Mouse (Mus musculus) embryonic facial prominence, embryonic 13.5 days (tissue): ENCODE measurements at regions not wholly inside any gene's neighbourhood (a gene's known extent, or its start where the extent isn't known, plus 50 kb on each side); places are given as distances from the start of the nearest gene placed in this dataset.

ENCODE experiments used
- ATAC-seq: fragments of 200-750 bp; cut with Nextera tagmentation; 2 replicates; pipeline ENCODE4 v1.8.0; 2017; ENCODE audit warnings: low read depth; ENCODE audit not compliant: insufficient number of reproducible peaks, insufficient read depth, low FRiP score, low TSS enrichment
- H3K27ac ChIP-seq: fragments of 300-500 bp; sonication (generic); 2 replicates; pipeline ENCODE4 v1.5.1; 2015; ENCODE audit warnings: moderate library complexity, mild to moderate bottlenecking, inconsistent platforms
- H3K27me3 ChIP-seq: fragments of 300-500 bp; sonication (generic); 2 replicates; pipeline ENCODE4 v1.6.1; 2015; ENCODE audit warnings: mild to moderate bottlenecking, inconsistent platforms
- H3K36me3 ChIP-seq: fragments of 300-500 bp; sonication (generic); 2 replicates; pipeline ENCODE4 v1.6.1; 2015; ENCODE audit warnings: mild to moderate bottlenecking, inconsistent platforms
- H3K4me1 ChIP-seq: fragments of 300-500 bp; sonication (generic); 2 replicates; pipeline ENCODE4 v1.6.1; 2015; ENCODE audit warnings: inconsistent platforms
- H3K4me2 ChIP-seq: fragments of 300-500 bp; sonication (generic); 2 replicates; pipeline ENCODE4 v1.6.1; 2015; ENCODE audit warnings: moderate library complexity, mild to moderate bottlenecking, inconsistent platforms
- H3K4me3 ChIP-seq: fragments of 300-500 bp; sonication (generic); 2 replicates; pipeline ENCODE4 v1.5.1; 2015; ENCODE audit warnings: mild to moderate bottlenecking, inconsistent platforms
- H3K9ac ChIP-seq: fragments of 300-500 bp; sonication (generic); 2 replicates; pipeline ENCODE4 v1.6.1; 2015; ENCODE audit warnings: mild to moderate bottlenecking, inconsistent platforms
- H3K9me3 ChIP-seq: fragments of 300-500 bp; sonication (generic); 2 replicates; pipeline ENCODE4 v1.6.1; 2016; ENCODE audit warnings: inconsistent platforms
- WGBS: fragments of 180-500 bp; shearing (Covaris S2); methylation state at CpG from one replicate; pipeline ENCODE4 v1.1.7; 2015; ENCODE audit warnings: mixed read lengths; 5-methylcytosine and 5-hydroxymethylcytosine counted together

DNA sequence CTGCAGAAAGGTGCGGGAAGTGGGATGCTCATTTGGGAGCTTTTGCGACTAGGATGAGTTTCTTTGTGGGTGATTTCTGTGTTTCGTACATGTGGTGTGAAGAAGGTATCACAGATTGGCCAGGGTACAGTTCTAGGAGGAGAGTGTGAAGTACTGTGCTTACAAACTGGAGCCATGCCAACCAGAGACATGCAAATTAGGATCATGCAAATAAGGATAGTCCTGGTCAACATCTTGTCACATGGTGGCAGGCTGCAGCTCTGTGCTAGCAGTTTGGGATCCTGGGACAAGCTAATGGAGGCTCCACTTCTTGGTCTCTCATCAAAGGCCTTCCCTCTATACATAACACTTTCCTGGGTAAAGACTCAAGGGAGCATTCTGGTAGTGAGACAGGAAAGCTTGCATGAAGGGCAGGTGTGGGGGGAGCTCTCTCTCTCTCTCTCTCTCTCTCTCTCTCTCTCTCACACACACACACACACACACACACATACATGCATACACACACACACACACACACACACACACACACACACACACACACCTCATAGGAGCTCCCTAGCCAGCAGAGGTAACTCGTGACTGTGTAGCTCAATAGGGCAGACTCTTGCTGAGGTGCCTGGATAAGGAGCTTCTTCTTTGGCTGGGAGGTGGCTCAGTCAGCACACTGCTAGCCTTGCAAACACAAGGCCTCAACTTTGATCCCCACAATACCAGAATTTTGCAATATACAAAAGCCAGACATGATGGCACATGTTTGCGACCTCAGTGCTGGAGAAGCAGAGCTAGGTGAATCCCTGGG is 177.1 kb upstream of the Ctnnb1 start:
- 81% methylated on average over 5 of the region's 5 CpGs for WGBS
- peaks cover 4% of the 10 kb centered on the region; the same call in 1 of the 2 replicates for H3K4me1 ChIP-seq
- no peak overlapping the region for H3K4me2 ChIP-seq
- no peaks in the 10 kb centered on the region for H3K36me3 ChIP-seq
- ATAC-seq, result no peak
- no peaks in the 10 kb centered on the region for H3K9me3 ChIP-seq
- no peak overlapping the region for H3K27ac ChIP-seq
- no peak overlapping the region for H3K4me3 ChIP-seq
- no peaks in the 10 kb centered on the region for H3K27me3 ChIP-seq
- no peak overlapping the region for H3K9ac ChIP-seq

GRCm38 (mm10) chr9:120754151-120754550 is 174.9 kb upstream of the Ctnnb1 start:
- Histone ChIP-seq H3K36me3 (no peaks in the 10 kb centered on the region), H3K4me2 (no peak overlapping the region), H3K4me3 (no peak overlapping the region), H3K4me1 (peaks cover 4% of the 10 kb centered on the region; the same call in 1 of the 2 replicates), H3K27ac (no peak overlapping the region), H3K27me3 (no peaks in the 10 kb centered on the region), H3K9ac (no peak overlapping the region), H3K9me3 (no peaks in the 10 kb centered on the region)
- ATAC-seq, result no peak

- 79% methylated on average over 7 of the region's 7 CpGs for WGBS
Measured at GRCm38 (mm10) chr9:120755486-120755885, 173.5 kb upstream of the Ctnnb1 start.

GRCm38 (mm10) chr9:120758003-120758402 is 171.0 kb upstream of the Ctnnb1 start:
- no peaks in the 10 kb centered on the region for H3K27me3 ChIP-seq
- H3K9ac ChIP-seq, result no peak overlapping the region
- no peak overlapping the region for H3K4me2 ChIP-seq
- 77% methylated on average over 3 of the region's 3 CpGs for WGBS
- H3K4me3 ChIP-seq, result no peak overlapping the region
- H3K36me3 ChIP-seq, result no peaks in the 10 kb centered on the region
- H3K9me3 ChIP-seq, result no peaks in the 10 kb centered on the region
- ATAC-seq, result no peak
- H3K27ac ChIP-seq, result no peak overlapping the region
- 0 out of 2 replicates have a peak, but pooled peaks cover 7% of the 10 kb centered on the region for H3K4me1 ChIP-seq

More at GRCm38 (mm10) chr9:120755486-120755885, 173.5 kb upstream of the Ctnnb1 start:
- H3K27me3 ChIP-seq, result no peaks in the 10 kb centered on the region
- no peak overlapping the region for H3K4me2 ChIP-seq
- H3K4me3 ChIP-seq, result no peak overlapping the region
- no peak for ATAC-seq
- H3K4me1 ChIP-seq, result peaks cover 12% of the 10 kb centered on the region; the same call in 1 of the 2 replicates
- H3K36me3 ChIP-seq, result no peaks in the 10 kb centered on the region
- no peaks in the 10 kb centered on the region for H3K9me3 ChIP-seq
- H3K27ac ChIP-seq, result no peak overlapping the region
- H3K9ac ChIP-seq, result no peak overlapping the region

GRCm38 (mm10) chr9:120758632-120759031 is 170.4 kb upstream of the Ctnnb1 start:
- no peak overlapping the region for H3K4me2 ChIP-seq
- H3K4me3 ChIP-seq, result no peak overlapping the region
- ATAC-seq, result no peak
- H3K9me3 ChIP-seq, result no peaks in the 10 kb centered on the region
- H3K36me3 ChIP-seq, result no peaks in the 10 kb centered on the region
- no peak overlapping the region for H3K9ac ChIP-seq
- 0 out of 2 replicates have a peak, but pooled peaks cover 7% of the 10 kb centered on the region for H3K4me1 ChIP-seq
- H3K27ac ChIP-seq, result no peak overlapping the region
- 46% methylated on average over 1 of the region's 1 CpGs for WGBS
- H3K27me3 ChIP-seq, result no peaks in the 10 kb centered on the region

DNA sequence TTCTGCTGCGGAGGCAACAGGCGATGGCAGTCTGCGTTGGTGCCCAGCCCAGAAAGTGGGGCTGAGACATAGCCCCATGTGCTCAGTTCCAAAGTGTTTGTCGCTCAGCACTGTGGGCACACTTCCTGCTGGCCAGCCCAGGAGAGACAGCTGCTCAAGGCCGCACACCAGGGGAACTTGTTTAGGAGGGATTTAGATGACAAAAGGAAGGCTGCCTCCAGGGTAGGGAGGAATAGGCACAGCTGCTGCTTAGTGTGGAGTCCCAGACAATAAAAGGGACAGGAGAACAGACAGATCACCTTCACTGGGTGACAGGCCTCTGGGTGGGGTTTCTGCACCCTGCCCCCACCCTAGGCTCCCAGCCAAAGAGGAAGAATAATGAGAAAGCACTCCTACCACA is 169.2 kb upstream of the Ctnnb1 start:
- no peak overlapping the region for H3K4me2 ChIP-seq
- no peaks in the 10 kb centered on the region for H3K27me3 ChIP-seq
- no peaks in the 10 kb centered on the region for H3K36me3 ChIP-seq
- H3K9me3 ChIP-seq, result no peaks in the 10 kb centered on the region
- H3K4me1 ChIP-seq, result 0 out of 2 replicates have a peak, but pooled peaks cover 7% of the 10 kb centered on the region
- H3K27ac ChIP-seq, result peak overlapping the region; percentile 13; the same call in 1 of the 2 replicates
- ATAC-seq, result peak; percentile 43; the same call in 1 of the 2 replicates
- 56% methylated on average over 5 of the region's 5 CpGs for WGBS
- H3K9ac ChIP-seq, result no peak overlapping the region
- H3K4me3 ChIP-seq, result no peak overlapping the region

DNA sequence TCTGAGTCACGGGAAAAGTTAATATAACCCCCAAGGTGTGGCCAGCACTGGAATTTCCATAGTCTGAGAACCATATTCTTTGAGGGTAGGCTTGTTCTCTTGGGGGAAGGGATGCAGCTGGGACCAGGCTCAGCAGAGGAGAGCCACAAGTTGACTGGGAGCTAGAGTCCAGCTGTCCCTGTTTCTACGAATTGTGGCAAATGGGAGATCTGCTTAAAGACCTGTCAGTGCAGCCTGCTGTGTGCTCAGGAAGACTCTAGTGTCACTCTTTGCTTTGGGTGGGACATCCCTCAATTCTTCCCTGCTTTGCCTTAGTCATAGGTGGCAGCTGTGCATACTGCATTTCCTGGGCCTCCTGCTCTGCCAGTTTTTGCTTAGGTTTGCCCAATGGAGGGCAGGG is 165.2 kb upstream of the Ctnnb1 start:
- Histone ChIP-seq H3K36me3 (no peaks in the 10 kb centered on the region), H3K4me3 (no peak overlapping the region), H3K27me3 (no peaks in the 10 kb centered on the region), H3K4me2 (no peak overlapping the region), H3K9ac (no peak overlapping the region), H3K27ac (no peak overlapping the region), H3K9me3 (no peaks in the 10 kb centered on the region), H3K4me1 (peaks cover 10% of the 10 kb centered on the region)
- 71% methylated on average over 2 of the region's 2 CpGs for WGBS
- no peak for ATAC-seq

DNA sequence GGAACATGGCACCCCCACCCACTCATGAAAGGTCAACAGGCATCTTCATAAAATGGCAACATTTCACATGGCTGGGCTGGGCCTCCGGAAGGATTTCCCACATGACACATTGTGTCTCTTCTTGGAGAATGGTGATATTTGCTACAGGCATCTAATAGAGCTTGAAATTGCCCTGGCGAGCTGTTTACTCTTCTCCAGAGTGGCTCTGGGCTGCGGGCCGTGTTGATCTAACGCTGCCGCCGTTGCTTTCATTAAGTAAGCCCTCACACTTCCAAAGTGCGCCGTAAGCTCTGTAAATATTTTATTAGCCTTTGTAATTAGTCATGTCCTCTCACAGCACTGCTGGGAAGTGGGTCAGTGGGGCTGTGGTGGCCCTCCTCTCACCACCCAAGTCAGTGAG is 164.4 kb upstream of the Ctnnb1 start:
- H3K4me2 ChIP-seq, result no peak overlapping the region
- WGBS, result 86% methylated on average over 9 of the region's 9 CpGs
- no peak overlapping the region for H3K27ac ChIP-seq
- no peaks in the 10 kb centered on the region for H3K9me3 ChIP-seq
- H3K4me3 ChIP-seq, result no peak overlapping the region
- no peaks in the 10 kb centered on the region for H3K36me3 ChIP-seq
- H3K4me1 ChIP-seq, result peaks cover 17% of the 10 kb centered on the region
- ATAC-seq, result no peak
- no peaks in the 10 kb centered on the region for H3K27me3 ChIP-seq
- no peak overlapping the region for H3K9ac ChIP-seq

DNA sequence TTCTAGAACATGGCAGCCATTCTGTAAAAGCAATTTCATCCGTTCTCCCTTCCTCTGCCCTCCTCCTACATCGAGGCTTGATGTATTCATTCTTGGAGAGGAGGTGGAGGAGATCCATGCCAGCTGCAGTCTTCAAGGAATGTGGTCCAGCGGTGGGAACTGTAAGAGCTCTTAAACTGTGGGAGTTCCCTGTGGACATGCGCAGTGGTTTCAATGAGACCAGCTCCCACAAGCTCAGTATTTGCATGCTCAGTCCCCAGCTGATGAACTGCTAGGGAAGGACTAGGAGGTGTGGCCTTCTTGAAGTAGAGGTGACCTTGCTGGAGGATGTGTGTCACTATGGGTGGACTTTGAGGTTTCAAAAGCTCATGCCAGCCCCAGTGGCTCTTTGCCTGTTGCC is 163.7 kb upstream of the Ctnnb1 start:
- WGBS, result 86% methylated on average over 4 of the region's 4 CpGs

GRCm38 (mm10) chr9:120766881-120767280 is 162.1 kb upstream of the Ctnnb1 start:
- Histone ChIP-seq H3K4me1 (peaks cover 29% of the 10 kb centered on the region), H3K4me3 (no peak overlapping the region), H3K27ac (no peak overlapping the region), H3K9me3 (no peaks in the 10 kb centered on the region), H3K9ac (no peak overlapping the region), H3K36me3 (no peaks in the 10 kb centered on the region), H3K27me3 (no peaks in the 10 kb centered on the region), H3K4me2 (no peak overlapping the region)
- no peak for ATAC-seq
- 88% methylated on average over 2 of the region's 2 CpGs for WGBS

More for the DNA sequence above, 163.7 kb upstream of the Ctnnb1 start:
- H3K27me3 ChIP-seq, result no peaks in the 10 kb centered on the region
- no peak overlapping the region for H3K9ac ChIP-seq
- H3K4me1 ChIP-seq, result peaks cover 17% of the 10 kb centered on the region
- no peaks in the 10 kb centered on the region for H3K9me3 ChIP-seq
- H3K36me3 ChIP-seq, result no peaks in the 10 kb centered on the region
- H3K4me2 ChIP-seq, result no peak overlapping the region
- ATAC-seq, result no peak
- H3K4me3 ChIP-seq, result no peak overlapping the region
- H3K27ac ChIP-seq, result no peak overlapping the region

GRCm38 (mm10) chr9:120767396-120767795 is 161.6 kb upstream of the Ctnnb1 start:
- H3K4me3 ChIP-seq, result no peak overlapping the region
- no peaks in the 10 kb centered on the region for H3K36me3 ChIP-seq
- H3K27me3 ChIP-seq, result no peaks in the 10 kb centered on the region
- ATAC-seq, result no peak
- H3K9ac ChIP-seq, result no peak overlapping the region
- WGBS, result 87% methylated on average over 4 of the region's 4 CpGs
- H3K27ac ChIP-seq, result no peak overlapping the region
- no peaks in the 10 kb centered on the region for H3K9me3 ChIP-seq
- H3K4me2 ChIP-seq, result no peak overlapping the region
- peaks cover 35% of the 10 kb centered on the region for H3K4me1 ChIP-seq

- Histone ChIP-seq H3K27me3 (no peaks in the 10 kb centered on the region), H3K27ac (peak overlapping the region; percentile 91), H3K4me2 (peak overlapping the region; percentile 9; the same call in 1 of the 2 replicates), H3K4me3 (no peak overlapping the region), H3K9ac (0 out of 2 replicates have a peak overlapping the region, but pooled peaks have one; percentile 12), H3K9me3 (no peaks in the 10 kb centered on the region), H3K4me1 (peaks cover 38% of the 10 kb centered on the region), H3K36me3 (no peaks in the 10 kb centered on the region)
- WGBS, result 56% methylated on average over 8 of the region's 8 CpGs
- no peak for ATAC-seq
Measured at GRCm38 (mm10) chr9:120769056-120769455, 160.0 kb upstream of the Ctnnb1 start.
